Mouse (Mus musculus) spleen, adult 2 months (tissue): Measurements from ENCODE around the gene Parva. TPM values are rescaled to one million over a fixed set of nuclear protein-coding genes. Genes with fewer than 3 reads are reported as not detected.

Experiments used
- DNase-seq, 2 experiments: peaks; one replicate each; pipeline versions ENCODE4 v3.0.0 to v3.0.0-alpha.2; 2012 to 2021; ENCODE audit warnings: low spot score in 2 of 2, low read depth in 1 of 2
- H3K27ac ChIP-seq: fragments of 200-500 bp; 2 replicates; pipeline ENCODE4 v1.5.1; 2012; ENCODE audit warnings: low read length, inconsistent platforms; ENCODE audit not compliant: insufficient read depth
- H3K27me3 ChIP-seq: fragments of 200-500 bp; 2 replicates; pipeline ENCODE4 v1.6.1; 2012; ENCODE audit warnings: mild to moderate bottlenecking, moderate library complexity, low read length, inconsistent platforms; ENCODE audit not compliant: control insufficient read depth, insufficient read depth
- H3K36me3 ChIP-seq: fragments of 200-500 bp; 2 replicates; pipeline ENCODE4 v1.6.1; 2012; ENCODE audit warnings: mild to moderate bottlenecking, low read length, inconsistent platforms; ENCODE audit not compliant: control insufficient read depth, insufficient read depth
- H3K4me1 ChIP-seq: fragments of 200-500 bp; 2 replicates; pipeline ENCODE4 v1.6.1; 2011; ENCODE audit warnings: inconsistent platforms; ENCODE audit not compliant: control insufficient read depth, insufficient read depth, insufficient read length
- H3K4me3 ChIP-seq: fragments of 200-500 bp; 2 replicates; pipeline ENCODE4 v1.5.1; 2011; ENCODE audit warnings: mild to moderate bottlenecking, inconsistent platforms; ENCODE audit not compliant: insufficient read depth, insufficient read length; ENCODE audit errors: extremely low read depth
- CTCF ChIP-seq: fragments of 200-500 bp; IDR thresholded peaks from 2 replicates; pipeline ENCODE4 v1.5.1; 2011; ENCODE audit warnings: mild to moderate bottlenecking, inconsistent platforms; ENCODE audit not compliant: insufficient read depth, insufficient read length, insufficient replicate concordance; ENCODE audit errors: extremely low read depth
- POLR2A ChIP-seq: fragments of 200-500 bp; IDR thresholded peaks from 2 replicates; pipeline ENCODE4 v1.6.1; 2011; ENCODE audit warnings: low read depth, low read length, inconsistent platforms
- WGBS: fragments of 180-500 bp; shearing (Covaris S2); methylation state at CpG from one replicate; pipeline ENCODE4 v1.1.7; 2018; 5-methylcytosine and 5-hydroxymethylcytosine counted together
- polyA plus RNA-seq: library from polyadenylated mRNA; depleted of rRNA; stranded (reverse); fragments of >200 nt; gene quantifications from 2 replicates; pipeline ENCODE4 v1.2.3, GENCODE M21; 2012

Parva gene
- polyA plus RNA-seq, 1 experiment = 7.1 TPM

DNA sequence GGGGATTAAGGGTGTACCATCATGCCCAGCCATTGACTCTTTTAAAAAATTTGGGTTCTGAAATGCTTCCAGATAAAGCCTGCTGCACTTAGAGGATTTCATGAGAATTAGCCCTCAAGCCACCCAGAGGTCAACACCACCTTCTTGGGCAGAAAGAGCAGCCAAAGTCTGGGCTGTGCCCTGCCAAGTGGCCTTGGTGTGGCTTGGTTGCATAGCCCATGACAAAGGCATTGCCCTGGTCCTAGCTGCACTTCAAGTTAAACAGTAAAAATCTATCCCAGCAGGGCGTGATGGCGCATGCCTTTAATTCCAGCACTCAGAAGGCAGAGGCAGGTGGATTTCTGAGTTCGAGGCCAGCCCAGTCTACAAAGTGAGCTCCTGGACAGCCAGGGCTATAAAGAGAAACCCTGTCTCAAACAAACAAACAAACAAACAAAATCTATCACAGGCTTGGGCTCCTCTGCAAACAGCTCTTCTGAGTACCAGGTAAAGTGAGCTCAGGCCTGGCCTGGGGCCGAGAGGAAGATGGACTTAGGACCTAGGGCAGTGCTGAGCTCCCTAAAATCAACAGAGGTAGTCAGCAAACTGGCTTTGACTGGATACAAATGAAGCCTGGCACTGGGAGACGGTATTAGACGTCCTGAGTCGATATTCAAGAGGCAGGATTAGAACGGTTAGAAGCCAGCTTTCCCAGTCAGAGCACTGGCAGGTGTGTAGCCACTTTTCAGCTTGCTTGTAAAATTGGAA lies 22.8 kb downstream of the Parva start:
- no peak for DNase-seq
- WGBS = 87% methylated on average over 8 of the region's 8 CpGs

DNA sequence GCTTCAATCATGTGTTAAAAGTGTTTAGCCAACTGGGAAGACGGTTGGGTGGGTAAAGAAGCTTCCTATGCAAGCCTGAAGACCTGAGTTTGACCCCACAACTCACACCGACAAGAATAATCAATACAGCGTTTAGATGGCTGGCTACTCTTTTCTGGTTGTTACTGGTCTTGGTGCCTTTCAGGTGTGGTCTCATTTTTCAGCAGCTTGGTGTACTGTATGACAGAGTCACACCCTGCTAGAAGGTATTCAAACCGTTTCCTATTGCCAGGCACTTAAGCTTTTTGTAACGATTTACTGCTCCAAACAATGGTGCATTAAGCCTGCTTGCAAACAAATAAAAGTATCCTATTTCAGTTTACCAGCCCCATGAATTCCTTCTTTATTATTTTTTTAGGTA lies 25.2 kb downstream of the Parva start:
- Histone ChIP-seq H3K27ac (no peak overlapping the region), H3K27me3 (no peaks in the 10 kb centered on the region), H3K4me1 (no peaks in the 10 kb centered on the region), H3K36me3 (no peaks in the 10 kb centered on the region), H3K4me3 (no peak overlapping the region)
- DNase-seq = no peak
- WGBS = 55% methylated on average over 5 of the region's 5 CpGs
- no peak for TF ChIP-seq CTCF
- TF ChIP-seq POLR2A = no peak

More for the DNA sequence above, 22.8 kb downstream of the Parva start:
- Histone ChIP-seq H3K36me3 (no peaks in the 10 kb centered on the region), H3K27ac (no peak overlapping the region), H3K27me3 (no peaks in the 10 kb centered on the region), H3K4me1 (no peaks in the 10 kb centered on the region), H3K4me3 (no peak overlapping the region)
- TF ChIP-seq POLR2A = no peak

DNA sequence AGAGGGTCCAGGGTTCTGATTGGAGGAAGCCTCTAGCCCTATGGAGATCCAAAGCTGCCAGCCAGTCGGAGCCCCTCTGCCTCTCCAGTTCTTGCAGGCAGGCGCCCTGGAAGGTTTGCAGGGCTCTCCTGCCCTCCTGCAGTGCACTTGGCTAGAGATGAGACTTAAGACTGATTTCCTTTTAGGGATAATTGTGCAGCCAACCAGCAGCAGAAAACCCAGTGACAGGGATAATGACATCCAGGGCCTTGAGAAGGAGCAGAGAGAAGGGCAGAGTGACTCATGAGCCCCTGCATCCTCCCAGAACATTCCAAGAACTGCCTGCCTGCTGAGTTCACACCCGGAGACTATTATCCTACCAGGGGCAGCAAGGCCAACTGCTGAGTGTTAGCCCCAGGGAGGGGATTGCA lies 26.5 kb downstream of the Parva start:
- no peaks in the 10 kb centered on the region for H3K36me3 ChIP-seq
- no peaks in the 10 kb centered on the region for H3K4me1 ChIP-seq
- 50% methylated on average over 3 of the region's 3 CpGs for WGBS
- no peak for DNase-seq
- no peak for TF ChIP-seq CTCF
- TF ChIP-seq POLR2A = no peak
- peak overlapping the region; percentile 15; the same call in 1 of the 2 replicates for H3K27ac ChIP-seq
- no peaks in the 10 kb centered on the region for H3K27me3 ChIP-seq
- no peak overlapping the region for H3K4me3 ChIP-seq

DNA sequence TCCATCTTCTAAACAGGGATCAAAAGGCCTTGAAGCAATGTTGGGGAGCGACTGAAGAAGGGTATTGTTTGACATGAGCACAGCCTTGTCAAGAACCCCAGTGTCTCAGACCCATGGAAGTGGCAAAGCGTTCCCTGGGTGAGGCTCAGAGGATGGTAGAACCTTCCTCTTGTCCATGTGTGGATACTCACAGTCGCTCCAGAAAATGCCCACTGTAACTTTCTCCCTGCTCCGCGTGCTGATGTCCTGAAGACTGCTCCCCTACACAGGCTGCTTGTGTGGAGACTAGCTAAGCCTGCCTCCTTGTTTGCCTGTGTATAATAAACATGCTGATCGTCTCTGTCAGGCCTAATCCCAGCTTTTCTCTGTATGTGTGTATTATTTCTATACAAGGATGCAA lies 27.1 kb downstream of the Parva start:
- TF ChIP-seq POLR2A (no peak), CTCF (no peak)
- Histone ChIP-seq H3K36me3 (no peaks in the 10 kb centered on the region), H3K4me1 (no peaks in the 10 kb centered on the region), H3K27ac (no peak overlapping the region), H3K27me3 (no peaks in the 10 kb centered on the region), H3K4me3 (no peak overlapping the region)
- 81% methylated on average over 6 of the region's 6 CpGs for WGBS
- DNase-seq = no peak

DNA sequence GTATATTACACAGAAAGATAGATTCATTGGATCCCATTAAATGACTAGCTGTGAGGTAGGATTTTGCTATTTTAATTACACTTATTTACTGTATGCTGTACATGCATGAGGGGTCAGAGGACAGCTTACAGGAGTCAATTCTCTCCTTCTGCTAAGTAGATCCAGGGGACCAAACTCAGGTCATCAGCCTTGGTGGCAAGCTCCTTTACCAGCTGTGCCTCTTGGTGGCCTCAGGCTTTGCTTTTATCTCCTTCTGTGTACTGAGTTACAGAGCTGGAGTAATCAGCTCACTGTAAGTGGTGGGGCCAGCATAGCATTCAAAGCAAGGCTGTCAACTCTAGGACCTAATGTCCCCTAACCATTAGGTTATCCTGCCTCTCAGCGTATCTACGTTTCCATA lies 27.6 kb downstream of the Parva start:
- no peaks in the 10 kb centered on the region for H3K36me3 ChIP-seq
- no peak overlapping the region for H3K4me3 ChIP-seq
- H3K4me1 ChIP-seq = no peaks in the 10 kb centered on the region
- H3K27ac ChIP-seq = no peak overlapping the region
- no peak for DNase-seq
- H3K27me3 ChIP-seq = no peaks in the 10 kb centered on the region
- 93% methylated on average over 2 of the region's 2 CpGs for WGBS
- TF ChIP-seq POLR2A (no peak), CTCF (no peak)

DNA sequence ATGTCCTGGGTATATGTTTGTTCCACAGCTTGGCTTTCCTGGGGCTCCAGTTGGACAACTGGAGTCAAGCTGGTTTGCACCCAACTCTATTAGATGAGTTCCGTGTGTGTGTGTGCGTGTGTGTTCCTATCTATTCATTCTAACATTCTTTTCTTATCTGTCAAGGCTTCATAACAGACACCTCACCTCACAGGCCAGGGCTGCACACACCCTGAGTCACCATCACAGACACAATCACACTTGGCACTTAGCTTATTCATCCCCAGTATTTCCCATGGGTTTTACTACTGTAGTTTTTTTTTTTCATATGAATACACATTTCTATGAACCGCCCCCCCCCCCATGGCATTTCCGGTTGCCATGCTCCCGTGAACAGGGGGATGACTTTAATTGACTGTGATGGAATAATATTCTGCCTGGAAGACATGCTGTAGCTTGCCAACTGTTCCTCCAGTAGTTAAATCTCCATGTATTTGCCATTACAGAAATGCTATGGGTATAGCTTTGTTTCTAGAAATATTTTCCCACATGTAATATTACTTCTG lies 28.3 kb downstream of the Parva start:
- H3K27ac ChIP-seq = no peak overlapping the region
- TF ChIP-seq CTCF (no peak), POLR2A (no peak)
- 89% methylated on average over 5 of the region's 5 CpGs for WGBS
- H3K4me1 ChIP-seq = no peaks in the 10 kb centered on the region
- H3K27me3 ChIP-seq = no peaks in the 10 kb centered on the region
- DNase-seq = no peak
- no peaks in the 10 kb centered on the region for H3K36me3 ChIP-seq
- no peak overlapping the region for H3K4me3 ChIP-seq

DNA sequence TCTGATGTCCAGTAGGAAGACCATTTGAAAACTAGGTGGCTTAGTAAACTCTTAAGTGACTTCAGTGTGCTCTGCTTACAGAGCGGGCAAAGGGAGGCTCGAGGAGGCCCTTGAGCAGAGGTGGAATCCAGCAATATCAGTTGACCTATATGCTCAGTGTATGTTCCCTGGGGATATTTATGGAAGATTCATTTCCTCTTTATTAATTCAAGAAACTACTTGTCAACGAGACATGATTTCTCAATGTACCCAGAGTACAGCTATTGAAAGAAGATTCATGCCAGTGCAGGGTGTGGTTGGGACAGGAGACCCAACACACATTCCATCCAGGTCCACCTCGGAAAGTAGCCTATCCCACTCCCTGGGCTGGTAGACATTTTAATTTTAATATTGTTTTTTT lies 30.1 kb downstream of the Parva start:
- 80% methylated on average over 4 of the region's 4 CpGs for WGBS
- no peaks in the 10 kb centered on the region for H3K36me3 ChIP-seq
- TF ChIP-seq POLR2A = no peak
- no peak for TF ChIP-seq CTCF
- H3K27ac ChIP-seq = no peak overlapping the region
- no peak overlapping the region for H3K4me3 ChIP-seq
- DNase-seq = no peak
- no peaks in the 10 kb centered on the region for H3K4me1 ChIP-seq
- no peaks in the 10 kb centered on the region for H3K27me3 ChIP-seq
